Mouse (Mus musculus): ENCODE results near the gene Rpgrip1l.

The Rpgrip1l gene

GRCm38 (mm10) chr8:91329056-91329455 is 16.0 kb upstream of the Rpgrip1l start:
- in situ Hi-C loops (cut with MboI, MseI): no loop called here

- in situ Hi-C loops (cut with MboI, MseI): no loop called here
Measured at GRCm38 (mm10) chr8:91327471-91328205, 14.6 kb upstream of the Rpgrip1l start.

GRCm38 (mm10) chr8:91326946-91327345 is 13.9 kb upstream of the Rpgrip1l start:
- in situ Hi-C loops (cut with MboI, MseI): no loop called here

- in situ Hi-C loops (cut with MboI, MseI): no loop called here
Measured at GRCm38 (mm10) chr8:91326018-91326417, 13.0 kb upstream of the Rpgrip1l start.

GRCm38 (mm10) chr8:91324916-91325315 is 11.9 kb upstream of the Rpgrip1l start:
- in situ Hi-C loops (cut with MboI, MseI): no loop called here

GRCm38 (mm10) chr8:91324271-91324670 is 11.2 kb upstream of the Rpgrip1l start:
- in situ Hi-C loops (cut with MboI, MseI): no loop called here

- in situ Hi-C loops (cut with MboI, MseI): no loop called here
Measured at GRCm38 (mm10) chr8:91323511-91323910, 10.4 kb upstream of the Rpgrip1l start.

- in situ Hi-C loops (cut with MboI, MseI): no loop called here
Measured at GRCm38 (mm10) chr8:91318938-91319729, 6.1 kb upstream of the Rpgrip1l start.

GRCm38 (mm10) chr8:91317567-91318227 is 4.6 kb upstream of the Rpgrip1l start:
- in situ Hi-C loops (cut with MboI, MseI): no loop called here

- in situ Hi-C loops (cut with MboI, MseI): no loop called here
Measured at GRCm38 (mm10) chr8:91312342-91312741, 720 bp downstream of the Rpgrip1l start.

GRCm38 (mm10) chr8:91304481-91305386 is 8.3 kb downstream of the Rpgrip1l start:
- in situ Hi-C loops (cut with MboI, MseI): no loop called here

- in situ Hi-C loops (cut with MboI, MseI): loop anchor here (10.0 kb wide), 1 partner anchor 504 kb away; no protein-coding TSS in a partner anchor
Measured at GRCm38 (mm10) chr8:91298672-91299071, 14.4 kb downstream of the Rpgrip1l start.

GRCm38 (mm10) chr8:91295786-91296185 is 17.3 kb downstream of the Rpgrip1l start:
- in situ Hi-C loops (cut with MboI, MseI): loop anchor here (10.0 kb wide), 1 partner anchor 501 kb away; no protein-coding TSS in a partner anchor

- in situ Hi-C loops (cut with MboI, MseI): loop anchor here (10.0 kb wide), 1 partner anchor 496 kb away; no protein-coding TSS in a partner anchor
Measured at GRCm38 (mm10) chr8:91290576-91290975, 22.5 kb downstream of the Rpgrip1l start.

- in situ Hi-C loops (cut with MboI, MseI): no loop called here
Measured at GRCm38 (mm10) chr8:91286237-91286636, 26.8 kb downstream of the Rpgrip1l start.

- in situ Hi-C loops (cut with MboI, MseI): no loop called here
Measured at GRCm38 (mm10) chr8:91283815-91284214, 29.2 kb downstream of the Rpgrip1l start.

- in situ Hi-C loops (cut with MboI, MseI): no loop called here
Measured at GRCm38 (mm10) chr8:91282655-91283054, 30.4 kb downstream of the Rpgrip1l start.

GRCm38 (mm10) chr8:91281545-91281944 is 31.5 kb downstream of the Rpgrip1l start:
- in situ Hi-C loops (cut with MboI, MseI): no loop called here

- in situ Hi-C loops (cut with MboI, MseI): no loop called here
Measured at GRCm38 (mm10) chr8:91280467-91281212, 32.4 kb downstream of the Rpgrip1l start.

- in situ Hi-C loops (cut with MboI, MseI): no loop called here
Measured at GRCm38 (mm10) chr8:91278060-91278459, 35.0 kb downstream of the Rpgrip1l start.
